Mouse (Mus musculus): ENCODE measurements around the gene Ppp1r16b. TPM values are rescaled to one million over a fixed set of nuclear protein-coding genes. Genes with fewer than 3 reads are reported as not detected.

The Ppp1r16b gene
- polyA plus RNA-seq, 1 experiment, result 0.04 TPM

DNA sequence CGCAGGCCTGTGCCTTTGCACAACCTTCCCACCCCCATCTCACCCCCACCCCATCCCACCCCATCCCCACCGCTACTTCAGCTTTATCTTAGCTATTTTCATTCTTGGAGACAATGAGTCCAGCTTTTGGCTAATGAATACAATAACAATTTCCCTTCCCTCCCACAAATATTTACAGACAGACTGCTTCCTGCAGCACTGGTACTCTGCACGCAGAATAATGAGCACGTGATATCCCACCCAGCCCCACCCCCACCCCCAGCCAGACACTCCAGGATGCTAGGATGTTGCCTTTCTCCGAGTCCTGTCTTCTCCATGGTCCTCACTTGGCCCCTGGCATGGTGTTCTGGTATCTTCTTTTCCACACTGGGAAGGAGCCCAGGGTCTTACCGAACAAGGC lies 31.3 kb downstream of the Ppp1r16b start:
- Histone ChIP-seq H3K27me3 (ENCODE audit: control insufficient read depth, insufficient read depth, insufficient read length) (peaks cover 10% of the 10 kb centered on the region), H3K36me3 (ENCODE audit: control insufficient read depth, insufficient read depth) (no peaks in the 10 kb centered on the region), H3ac (ENCODE audit: control insufficient read depth, insufficient read length, low read depth) (no peak overlapping the region), H3K79me3 (ENCODE audit: low read depth) (no peaks in the 10 kb centered on the region), H3K79me2 (ENCODE audit: control insufficient read depth, insufficient read depth) (no peaks in the 10 kb centered on the region), H3K4me3 (ENCODE audit: insufficient read depth, poor library complexity, severe bottlenecking) (no peak overlapping the region)
- TF ChIP-seq MYOD1 (IDR thresholded peaks at IDR 0.05; ENCODE audit: control insufficient read depth, insufficient read length, low read depth) (no peak), CTCF (IDR thresholded peaks at IDR 0.05; ENCODE audit: control insufficient read depth, insufficient read depth, insufficient read length) (no peak), CEBPB (IDR thresholded peaks at IDR 0.05; ENCODE audit: low read depth) (no peak), FOSL1 (IDR thresholded peaks at IDR 0.05; ENCODE audit: insufficient read depth, low read length, poor library complexity, severe bottlenecking) (no peak), MAX (IDR thresholded peaks at IDR 0.05) (no peak), USF1 (IDR thresholded peaks at IDR 0.05; ENCODE audit: low read depth) (no peak), MYOG (IDR thresholded peaks at IDR 0.05; ENCODE audit: control insufficient read depth, extremely low read depth, insufficient read length) (no peak)

DNA sequence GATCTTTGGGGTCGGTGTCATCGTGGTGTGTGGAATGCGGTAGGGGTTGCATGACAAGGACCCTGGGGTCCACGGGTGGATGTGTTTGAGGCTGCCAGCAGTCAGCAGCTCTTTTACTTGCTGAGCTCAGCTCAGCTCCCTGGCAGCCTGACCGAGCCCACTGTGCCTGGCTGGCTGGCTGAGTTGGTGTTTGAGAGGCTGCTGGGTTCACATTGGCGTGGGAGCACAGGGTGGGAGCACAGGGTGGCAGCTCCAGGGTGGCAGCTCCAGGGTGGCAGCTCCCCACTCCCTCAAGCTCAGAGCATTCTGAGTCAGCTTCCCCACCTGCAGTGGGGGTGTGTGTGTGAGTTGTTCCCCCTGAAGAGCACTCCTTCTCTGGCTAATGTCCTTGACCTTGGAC lies 34.7 kb downstream of the Ppp1r16b start:
- Histone ChIP-seq H3K79me3 (ENCODE audit: low read depth) (no peaks in the 10 kb centered on the region), H3K79me2 (ENCODE audit: control insufficient read depth, insufficient read depth) (no peaks in the 10 kb centered on the region)
- no peak for TF ChIP-seq MYOG (IDR thresholded peaks at IDR 0.05; ENCODE audit: control insufficient read depth, extremely low read depth, insufficient read length)
- TF ChIP-seq USF1 (IDR thresholded peaks at IDR 0.05; ENCODE audit: low read depth), result no peak
- no peak for TF ChIP-seq CEBPB (IDR thresholded peaks at IDR 0.05; ENCODE audit: low read depth)
- no peak for TF ChIP-seq MYOD1 (IDR thresholded peaks at IDR 0.05; ENCODE audit: control insufficient read depth, insufficient read length, low read depth)
- TF ChIP-seq FOSL1 (IDR thresholded peaks at IDR 0.05; ENCODE audit: insufficient read depth, low read length, poor library complexity, severe bottlenecking), result no peak
- no peak for TF ChIP-seq MAX (IDR thresholded peaks at IDR 0.05)

DNA sequence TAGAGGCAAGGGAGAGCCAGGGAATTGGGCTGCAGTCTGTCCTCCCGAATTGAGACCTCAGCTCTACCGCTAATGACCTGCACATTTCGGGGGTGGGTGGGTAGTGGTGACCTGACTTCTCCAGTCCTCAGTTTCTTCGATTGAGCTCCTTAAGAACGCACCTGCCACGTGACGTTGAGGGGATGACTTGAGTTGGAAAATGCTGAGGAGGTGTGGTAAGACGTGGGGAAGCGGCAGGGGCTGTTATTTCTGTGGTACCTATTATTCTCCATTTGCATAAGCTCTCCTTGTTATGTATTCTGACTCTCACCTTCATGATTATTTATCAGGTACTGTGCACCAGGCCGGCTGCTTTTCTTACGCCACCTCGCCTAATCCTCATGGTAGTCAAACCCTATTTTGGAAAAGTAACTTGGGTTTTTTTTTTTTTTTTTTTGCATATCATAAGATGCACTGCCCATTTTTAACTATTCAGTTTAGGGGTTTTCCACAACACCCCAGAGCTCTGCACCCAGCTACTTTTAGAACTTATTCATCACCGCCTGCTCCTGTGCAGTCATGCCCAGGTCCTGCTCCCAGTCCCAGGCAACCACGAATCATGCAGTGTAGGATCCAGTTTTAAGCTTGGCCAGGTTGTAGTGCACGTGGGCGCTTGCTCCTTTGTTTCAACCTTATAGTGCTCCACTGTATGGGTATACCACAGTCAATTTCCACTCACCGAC lies 35.5 kb downstream of the Ppp1r16b start:
- TF ChIP-seq CTCF (IDR thresholded peaks at IDR 0.05; ENCODE audit: control insufficient read depth, insufficient read depth, insufficient read length) (no peak), MYOG (IDR thresholded peaks at IDR 0.05; ENCODE audit: control insufficient read depth, extremely low read depth, insufficient read length) (no peak), MAX (IDR thresholded peaks at IDR 0.05) (no peak), FOSL1 (IDR thresholded peaks at IDR 0.05; ENCODE audit: insufficient read depth, low read length, poor library complexity, severe bottlenecking) (no peak), MYOD1 (IDR thresholded peaks at IDR 0.05; ENCODE audit: control insufficient read depth, insufficient read length, low read depth) (no peak), USF1 (IDR thresholded peaks at IDR 0.05; ENCODE audit: low read depth) (no peak), CEBPB (IDR thresholded peaks at IDR 0.05; ENCODE audit: low read depth) (no peak)
- H3ac ChIP-seq (ENCODE audit: control insufficient read depth, insufficient read length, low read depth), result no peak overlapping the region
- H3K79me3 ChIP-seq (ENCODE audit: low read depth), result no peaks in the 10 kb centered on the region
- no peaks in the 10 kb centered on the region for H3K79me2 ChIP-seq (ENCODE audit: control insufficient read depth, insufficient read depth)
- H3K27me3 ChIP-seq (ENCODE audit: control insufficient read depth, insufficient read depth, insufficient read length), result peaks cover 6% of the 10 kb centered on the region
- no peaks in the 10 kb centered on the region for H3K36me3 ChIP-seq (ENCODE audit: control insufficient read depth, insufficient read depth)
- H3K4me3 ChIP-seq (ENCODE audit: insufficient read depth, poor library complexity, severe bottlenecking), result no peak overlapping the region

More for the DNA sequence above, 34.7 kb downstream of the Ppp1r16b start:
- Histone ChIP-seq H3K27me3 (ENCODE audit: control insufficient read depth, insufficient read depth, insufficient read length) (peaks cover 6% of the 10 kb centered on the region), H3K36me3 (ENCODE audit: control insufficient read depth, insufficient read depth) (no peaks in the 10 kb centered on the region), H3K4me3 (ENCODE audit: insufficient read depth, poor library complexity, severe bottlenecking) (no peak overlapping the region), H3ac (ENCODE audit: control insufficient read depth, insufficient read length, low read depth) (no peak overlapping the region)

DNA sequence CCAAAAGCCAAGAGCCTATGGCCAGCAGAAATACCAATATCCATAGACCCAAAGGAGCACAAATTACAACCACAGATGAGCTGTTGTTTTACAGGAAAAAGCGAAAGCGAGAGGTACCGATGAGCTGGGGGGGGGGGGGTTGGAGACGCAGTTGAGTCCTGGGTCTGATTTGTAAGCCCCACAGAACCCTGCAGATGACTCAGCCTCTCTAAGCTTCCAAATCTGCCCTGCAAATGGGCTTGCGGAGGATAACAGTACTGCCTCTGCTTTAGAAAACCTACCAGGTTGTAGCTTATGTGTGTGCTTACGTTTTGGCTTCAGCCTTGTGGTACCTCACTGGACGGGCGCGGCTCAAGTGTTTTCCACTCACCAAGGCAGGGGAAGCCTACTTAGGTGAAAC lies 36.3 kb downstream of the Ppp1r16b start:
- H3ac ChIP-seq (ENCODE audit: control insufficient read depth, insufficient read length, low read depth), result no peak overlapping the region
- H3K27me3 ChIP-seq (ENCODE audit: control insufficient read depth, insufficient read depth, insufficient read length), result peaks cover 9% of the 10 kb centered on the region
- H3K79me2 ChIP-seq (ENCODE audit: control insufficient read depth, insufficient read depth), result no peaks in the 10 kb centered on the region
- H3K4me3 ChIP-seq (ENCODE audit: insufficient read depth, poor library complexity, severe bottlenecking), result no peak overlapping the region
- no peaks in the 10 kb centered on the region for H3K36me3 ChIP-seq (ENCODE audit: control insufficient read depth, insufficient read depth)
- H3K79me3 ChIP-seq (ENCODE audit: low read depth), result no peaks in the 10 kb centered on the region
- TF ChIP-seq USF1 (IDR thresholded peaks at IDR 0.05; ENCODE audit: low read depth) (no peak), FOSL1 (IDR thresholded peaks at IDR 0.05; ENCODE audit: insufficient read depth, low read length, poor library complexity, severe bottlenecking) (no peak), MAX (IDR thresholded peaks at IDR 0.05) (no peak), MYOG (IDR thresholded peaks at IDR 0.05; ENCODE audit: control insufficient read depth, extremely low read depth, insufficient read length) (no peak), MYOD1 (IDR thresholded peaks at IDR 0.05; ENCODE audit: control insufficient read depth, insufficient read length, low read depth) (no peak), CEBPB (IDR thresholded peaks at IDR 0.05; ENCODE audit: low read depth) (no peak), CTCF (IDR thresholded peaks at IDR 0.05; ENCODE audit: control insufficient read depth, insufficient read depth, insufficient read length) (no peak)

DNA sequence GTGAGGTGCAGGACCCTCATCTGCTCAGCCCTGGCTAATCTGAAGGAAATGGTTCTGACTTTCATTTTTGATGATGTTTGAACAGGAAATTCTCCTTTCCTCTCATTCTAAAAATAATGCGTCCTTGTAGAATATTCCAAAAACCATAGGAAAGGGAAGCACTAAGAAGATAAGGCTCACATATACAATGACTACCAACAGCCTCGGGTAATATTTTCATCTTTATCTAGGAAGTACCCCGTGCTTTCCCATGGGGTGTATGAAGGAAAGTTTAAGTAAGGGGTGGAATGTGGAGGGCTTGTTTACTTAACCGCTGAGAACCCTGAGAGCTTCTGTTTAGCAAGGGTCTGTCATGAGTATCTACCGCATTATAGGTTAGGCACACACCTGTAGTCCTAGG lies 37.0 kb downstream of the Ppp1r16b start:
- H3K79me3 ChIP-seq (ENCODE audit: low read depth), result no peaks in the 10 kb centered on the region
- no peaks in the 10 kb centered on the region for H3K36me3 ChIP-seq (ENCODE audit: control insufficient read depth, insufficient read depth)
- peaks cover 15% of the 10 kb centered on the region for H3K27me3 ChIP-seq (ENCODE audit: control insufficient read depth, insufficient read depth, insufficient read length)
- TF ChIP-seq MYOG (IDR thresholded peaks at IDR 0.05; ENCODE audit: control insufficient read depth, extremely low read depth, insufficient read length) (no peak), CEBPB (IDR thresholded peaks at IDR 0.05; ENCODE audit: low read depth) (no peak), CTCF (IDR thresholded peaks at IDR 0.05; ENCODE audit: control insufficient read depth, insufficient read depth, insufficient read length) (no peak), MAX (IDR thresholded peaks at IDR 0.05) (no peak), MYOD1 (IDR thresholded peaks at IDR 0.05; ENCODE audit: control insufficient read depth, insufficient read length, low read depth) (no peak), FOSL1 (IDR thresholded peaks at IDR 0.05; ENCODE audit: insufficient read depth, low read length, poor library complexity, severe bottlenecking) (no peak), USF1 (IDR thresholded peaks at IDR 0.05; ENCODE audit: low read depth) (no peak)
- H3K79me2 ChIP-seq (ENCODE audit: control insufficient read depth, insufficient read depth), result no peaks in the 10 kb centered on the region
- no peak overlapping the region for H3ac ChIP-seq (ENCODE audit: control insufficient read depth, insufficient read length, low read depth)
- H3K4me3 ChIP-seq (ENCODE audit: insufficient read depth, poor library complexity, severe bottlenecking), result no peak overlapping the region

Measured in C2C12 (cell line).